ENCODE assay signal across 21 mouse cellular contexts in the genomic region with DNA sequence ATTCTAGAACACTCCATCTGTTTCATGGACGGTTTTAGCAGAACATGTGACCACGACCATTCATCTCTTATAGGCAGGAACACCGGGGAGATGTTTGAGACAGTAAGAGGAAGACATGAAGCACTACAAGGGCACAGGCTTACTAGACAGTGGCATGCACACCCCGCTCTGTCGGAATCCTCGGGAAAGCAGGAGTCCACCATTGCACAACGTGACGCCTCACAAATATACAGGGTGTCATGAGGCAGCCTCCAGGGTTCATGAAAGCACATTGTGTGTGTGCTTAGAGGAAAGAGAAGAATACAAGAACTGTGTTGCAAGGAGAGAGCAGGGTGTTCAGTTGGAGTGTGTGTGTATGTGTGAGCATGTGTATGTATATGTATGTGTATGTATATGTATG.
DNase-seq lines count a peak whose midpoint lies in the region; ATAC-seq lines count a peak whose summit lies in the region.
"Had no signal": no experiment of that assay in that cellular context is flagged by ENCODE, and none has a peak within 500 bp of the region (broad histone marks: within the 10 kb centered on the region; RNA-seq: fewer than 3 reads in every experiment).

No protein-coding gene starts in this region.

- WGBS in midbrain, embryonic 11.5 days: 94% methylated on average over 8 of the region's 8 CpGs
- WGBS in midbrain, embryonic 13.5 days: 94% methylated on average over 8 of the region's 8 CpGs

- H3K4me1 ChIP-seq in megakaryocyte, embryonic 14.5 days: no peaks in the 10 kb centered on the region
- H3K4me1 ChIP-seq in midbrain, embryonic 11.5 days (ENCODE audit: control insufficient read depth, insufficient read depth, low read length): no peaks in the 10 kb centered on the region
- peaks cover 7% of the 10 kb centered on the region; the same call in 1 of the 2 replicates for H3K4me1 ChIP-seq in midbrain, embryonic 13.5 days (replicated peaks)

- H3K4me3 ChIP-seq in megakaryocyte, embryonic 14.5 days (replicated peaks): peak overlapping the region; percentile 77
- no peak overlapping the region for H3K4me3 ChIP-seq in midbrain, embryonic 11.5 days (ENCODE audit: low read depth, low read length)
- no peak overlapping the region for H3K4me3 ChIP-seq in midbrain, embryonic 13.5 days (replicated peaks)

- intact Hi-C loops in heart, postnatal 25 days (cut with DNase I): no loop called here

- H3K9me3 ChIP-seq in megakaryocyte, embryonic 14.5 days: peaks cover 62% of the 10 kb centered on the region
- H3K9me3 ChIP-seq in midbrain, embryonic 11.5 days (ENCODE audit: control insufficient read depth, low read length): no peaks in the 10 kb centered on the region
- no peaks in the 10 kb centered on the region for H3K9me3 ChIP-seq in midbrain, embryonic 13.5 days

- no peaks in the 10 kb centered on the region for H3K27me3 ChIP-seq in megakaryocyte, embryonic 14.5 days (replicated peaks)
- H3K27me3 ChIP-seq in midbrain, embryonic 11.5 days (ENCODE audit: control insufficient read depth, insufficient read depth, low read length): no peaks in the 10 kb centered on the region
- H3K27me3 ChIP-seq in midbrain, embryonic 13.5 days: no peaks in the 10 kb centered on the region
- H3K27me3 ChIP-seq: CH12.LX, Patski had no signal

- no peak overlapping the region for H3K9ac ChIP-seq in midbrain, embryonic 11.5 days (ENCODE audit: low read length)
- no peak overlapping the region for H3K9ac ChIP-seq in midbrain, embryonic 13.5 days (replicated peaks)

- ATAC-seq in megakaryocyte, adult 5-6 weeks (ENCODE audit: poor library complexity, severe bottlenecking): no peak
- no peak for ATAC-seq in midbrain, embryonic 11.5 days (ENCODE audit: low FRiP score)
- ATAC-seq in midbrain, embryonic 13.5 days: no peak
- ATAC-seq: activated CD4-positive, CD25-positive, alpha-beta regulatory T cell, adult 4 months; CD4-positive, CD25-positive, alpha-beta regulatory T cell, adult 4 months; Patski had no signal

- no peak overlapping the region for H3K27ac ChIP-seq in midbrain, embryonic 11.5 days (ENCODE audit: low read depth, low read length)
- H3K27ac ChIP-seq in midbrain, embryonic 13.5 days: no peak overlapping the region

- H3K4me2 ChIP-seq in midbrain, embryonic 11.5 days: no peak overlapping the region
- no peak overlapping the region for H3K4me2 ChIP-seq in midbrain, embryonic 13.5 days (replicated peaks)

- no peaks in the 10 kb centered on the region for H3K36me3 ChIP-seq in megakaryocyte, embryonic 14.5 days (replicated peaks; ENCODE audit: low read length)
- no peaks in the 10 kb centered on the region for H3K36me3 ChIP-seq in midbrain, embryonic 11.5 days (ENCODE audit: control insufficient read depth, insufficient read depth, low read length)
- H3K36me3 ChIP-seq in midbrain, embryonic 13.5 days: no peaks in the 10 kb centered on the region
- H3K36me3 ChIP-seq: G1E had no signal

- peak; percentile 66 for DNase-seq in heart, adult 11 months
- DNase-seq in heart, postnatal 25 days (ENCODE audit: low spot score): no peak
- peak; percentile 71 for DNase-seq in midbrain, embryonic 11.5 days (ENCODE audit: low spot score, missing footprints)
- DNase-seq: adrenal gland, adult 2 months; adrenal gland, adult 8-10 months; adrenal gland, postnatal 10 days; adrenal gland, postnatal 14 days; adrenal gland, postnatal 25 days; adrenal gland, postnatal 36 days; B cell, adult 2 months; cerebellum, adult 11 months; cerebellum, adult 11-12 months; cerebellum, adult 18-20 months had no signal
